Mouse (Mus musculus) naive thymus-derived CD4-positive, alpha-beta T cell, adult 2 months (primary cell): Measurements from ENCODE around the gene Mbnl1.

Experiments
- DNase-seq: peaks from one replicate; pipeline ENCODE4 v3.0.0-alpha.2; 2011; ENCODE audit warnings: low read depth

Mbnl1 gene

DNA sequence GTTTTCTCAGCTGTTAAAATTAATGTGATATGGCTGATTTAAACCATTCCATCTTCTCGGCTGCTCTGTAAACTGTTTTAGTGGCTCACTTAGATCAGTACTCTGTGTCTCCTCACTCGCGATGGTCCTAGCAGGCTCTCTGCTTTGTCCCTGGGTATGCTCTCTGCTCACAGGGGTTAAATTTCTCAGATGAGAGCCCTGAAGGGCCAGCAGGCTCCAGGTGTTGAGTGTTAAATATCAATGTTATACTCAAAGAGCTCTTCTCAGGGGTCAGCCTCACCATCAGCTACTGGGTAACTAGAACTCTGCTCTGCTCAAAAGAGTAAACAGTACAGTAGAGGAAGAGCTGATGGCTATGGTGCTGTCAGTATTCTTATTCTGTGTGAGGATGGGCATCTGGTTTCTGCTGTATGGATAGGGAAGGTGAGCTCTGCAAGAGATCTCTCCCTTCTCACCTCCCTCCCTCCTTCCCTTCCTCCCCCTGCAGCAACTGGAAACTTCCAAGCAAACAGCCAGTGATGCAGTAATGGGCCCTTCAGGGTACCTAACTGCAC is 44.7 kb downstream of the Mbnl1 start:
- DNase-seq, result peak; percentile 49

DNA sequence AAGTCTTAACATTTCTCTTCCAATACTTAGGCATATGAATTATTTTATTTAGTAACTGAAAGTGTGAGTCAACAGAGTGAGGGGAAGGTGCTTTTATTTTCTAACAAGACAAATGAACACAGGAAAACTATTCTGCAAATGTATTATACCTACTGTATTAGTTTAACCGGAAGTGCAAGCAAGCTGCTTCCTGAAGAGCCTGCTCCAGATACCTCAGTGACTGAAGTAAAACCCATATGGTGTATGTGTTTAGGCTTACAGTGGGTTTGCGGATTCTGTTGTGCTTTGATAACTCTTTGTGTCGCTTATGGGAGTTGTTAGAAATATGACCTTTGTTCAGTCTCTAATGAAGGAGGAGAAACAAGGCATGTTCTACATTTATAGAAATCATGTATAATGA is 46.7 kb downstream of the Mbnl1 start:
- peak; percentile 61 for DNase-seq

DNA sequence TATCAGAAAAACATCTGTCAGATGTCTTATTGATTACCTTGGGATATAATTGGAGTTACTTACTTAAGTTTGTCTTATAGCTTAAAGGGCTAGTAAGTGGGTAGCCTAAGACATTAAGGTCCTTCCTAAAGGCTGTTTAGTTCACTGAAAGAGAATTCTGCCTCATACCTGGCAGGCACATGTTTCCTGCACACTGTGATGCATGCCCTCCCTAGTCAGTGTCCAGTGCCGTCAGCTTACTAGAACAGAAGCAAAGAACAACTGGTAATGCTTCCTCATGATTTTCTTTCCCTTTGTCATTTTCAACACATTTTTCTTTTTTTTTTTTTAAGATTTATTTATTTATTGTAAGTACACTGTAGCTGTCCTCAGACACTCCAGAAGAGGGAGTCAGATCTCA is 51.5 kb downstream of the Mbnl1 start:
- no peak for DNase-seq

DNA sequence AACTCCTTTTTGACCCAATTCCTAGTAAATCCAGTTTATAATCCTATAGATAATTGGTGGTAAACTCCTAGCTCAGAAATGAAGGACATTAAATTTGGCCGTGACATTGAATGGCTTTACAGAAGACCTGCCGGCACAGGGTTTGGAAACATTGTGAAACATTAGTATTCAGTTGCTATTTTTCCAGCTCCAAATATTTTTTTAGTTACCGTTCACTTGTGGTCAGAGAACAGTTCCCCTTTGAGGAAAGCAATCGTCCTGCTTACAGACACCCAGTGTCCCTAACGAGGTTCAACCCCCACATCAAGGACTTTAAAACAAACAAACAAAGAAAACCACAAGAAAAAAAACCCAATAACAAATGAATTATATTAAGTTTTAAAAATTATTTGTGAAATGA is 58.7 kb downstream of the Mbnl1 start:
- no peak for DNase-seq

DNA sequence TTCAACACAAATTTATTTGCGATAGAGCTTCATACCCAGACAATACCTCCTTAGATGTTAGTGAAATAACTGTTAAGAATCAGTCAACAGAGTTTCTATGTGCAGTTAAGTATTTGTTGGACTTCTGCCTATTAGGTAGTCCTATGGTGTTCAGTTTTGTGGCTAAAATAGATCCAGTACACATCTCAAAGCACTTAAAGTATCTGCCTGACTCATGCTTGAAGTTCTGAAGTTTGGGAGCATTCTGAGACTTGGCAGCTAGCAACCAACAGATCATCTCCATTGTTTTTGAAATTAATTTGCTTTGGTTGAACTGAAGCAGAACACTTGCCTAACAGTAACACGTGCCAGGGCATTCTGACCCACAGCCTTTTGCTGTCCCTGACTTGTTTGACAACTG is 59.2 kb downstream of the Mbnl1 start:
- DNase-seq, result no peak

DNA sequence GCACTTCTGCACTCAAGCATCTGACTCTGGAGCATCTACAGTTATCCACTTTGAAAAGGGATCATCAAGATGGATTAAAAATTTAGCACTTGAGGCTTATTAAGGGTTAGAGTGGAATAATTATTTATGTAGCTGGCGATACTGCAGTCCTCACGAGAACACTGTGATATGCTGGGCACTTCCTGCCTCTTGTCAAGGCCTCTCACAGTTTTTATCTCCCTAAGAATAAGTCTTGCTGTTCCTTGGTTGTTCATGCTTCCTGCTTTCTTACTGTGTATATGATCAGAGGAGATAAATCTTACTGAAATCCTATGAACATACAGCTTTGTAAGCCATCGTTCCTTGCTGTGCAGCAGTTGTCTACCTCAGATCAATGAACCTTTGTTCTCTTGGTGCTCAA is 62.6 kb downstream of the Mbnl1 start:
- peak; percentile 48 for DNase-seq

DNA sequence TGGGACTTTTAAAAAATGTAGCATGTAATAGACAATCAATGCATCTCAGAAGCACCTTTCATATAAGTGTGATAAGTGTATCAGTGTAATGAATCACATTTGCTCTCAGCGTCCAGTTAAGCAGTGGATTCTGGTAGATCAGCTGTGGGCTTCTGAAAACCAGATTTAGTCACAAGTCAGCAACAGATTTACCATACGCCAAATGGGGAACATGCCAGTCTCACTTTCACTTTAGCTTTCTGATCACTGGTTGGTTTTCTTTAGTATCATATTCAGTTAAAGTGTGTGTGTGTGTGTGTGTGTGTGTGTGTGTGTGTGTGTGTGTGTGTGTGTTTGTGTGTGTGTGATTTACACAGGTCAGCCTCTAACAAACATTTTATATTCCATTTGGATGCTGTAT is 64.4 kb downstream of the Mbnl1 start:
- peak; percentile 59 for DNase-seq

DNA sequence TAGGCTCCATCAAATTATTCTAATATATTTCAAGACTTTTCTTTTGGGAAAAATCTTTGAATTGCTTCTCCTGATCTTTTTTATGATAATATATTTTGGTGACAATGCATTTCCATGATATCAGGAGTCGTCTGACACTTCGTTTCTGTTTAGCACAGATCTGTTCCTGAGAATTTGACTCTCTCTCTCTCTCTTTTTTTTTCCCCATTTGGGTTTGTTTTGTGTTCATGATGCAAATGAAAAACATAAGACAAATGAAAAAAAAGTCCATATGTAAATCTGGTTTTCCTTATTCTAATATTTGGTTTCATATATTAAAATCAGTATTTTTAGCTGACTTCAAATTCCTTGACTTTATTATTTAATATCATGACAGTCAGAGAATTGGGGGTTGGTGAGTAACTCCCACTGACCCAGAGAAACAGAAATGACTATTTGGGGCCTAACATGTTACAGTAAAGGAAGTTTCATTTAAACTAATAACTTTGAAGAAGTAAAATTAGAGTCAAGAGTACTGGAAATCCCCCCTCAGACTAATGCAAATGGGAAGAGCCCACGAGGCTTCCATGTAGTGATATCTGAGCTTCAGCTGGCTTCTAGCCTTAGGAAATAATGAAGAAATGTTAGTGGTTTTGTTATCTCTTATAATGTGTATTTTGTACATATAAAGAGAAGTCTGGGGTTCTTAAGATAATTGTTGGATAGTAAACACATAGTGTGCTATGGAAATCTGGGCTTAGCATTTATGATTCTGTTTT is 65.8 kb downstream of the Mbnl1 start:
- no peak for DNase-seq

DNA sequence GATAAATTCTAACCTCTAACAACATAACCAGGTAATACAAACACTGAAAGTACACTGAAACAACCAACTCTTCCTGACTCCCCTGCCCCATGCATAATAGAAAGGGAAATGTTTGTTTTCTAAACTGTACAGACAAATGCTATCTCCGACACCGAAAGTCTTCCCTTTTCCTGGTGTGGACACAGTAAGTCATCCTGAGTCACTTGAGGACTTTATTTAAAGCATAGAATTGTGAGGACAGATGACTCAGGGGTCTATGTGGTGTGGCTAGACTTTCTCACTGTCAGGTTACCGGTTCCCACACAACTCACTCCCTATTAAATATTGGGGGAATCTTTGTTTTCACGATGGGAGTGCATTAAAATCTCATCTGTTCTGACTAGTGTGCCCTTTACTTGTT is 68.5 kb downstream of the Mbnl1 start:
- DNase-seq, result no peak

DNA sequence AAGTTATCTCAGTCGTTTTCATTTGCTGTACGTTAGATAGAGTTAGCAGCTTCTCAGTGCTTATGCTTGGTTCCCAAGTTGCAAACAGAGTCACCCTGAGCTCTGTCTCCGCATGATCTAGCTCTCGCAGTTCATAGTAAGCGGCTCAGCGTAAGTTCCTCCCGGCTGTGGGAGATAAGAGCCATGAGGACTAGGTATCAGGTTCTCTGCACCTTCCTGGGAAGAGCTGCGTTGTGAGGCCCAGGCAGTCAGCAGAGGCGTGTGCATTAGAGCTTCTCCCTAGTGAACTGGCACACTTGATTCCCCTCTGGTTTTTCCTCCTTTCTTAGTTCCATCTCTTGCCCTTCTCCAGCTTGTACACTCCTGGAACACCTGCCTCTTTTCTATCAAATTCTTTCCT is 73.6 kb downstream of the Mbnl1 start:
- no peak for DNase-seq

DNA sequence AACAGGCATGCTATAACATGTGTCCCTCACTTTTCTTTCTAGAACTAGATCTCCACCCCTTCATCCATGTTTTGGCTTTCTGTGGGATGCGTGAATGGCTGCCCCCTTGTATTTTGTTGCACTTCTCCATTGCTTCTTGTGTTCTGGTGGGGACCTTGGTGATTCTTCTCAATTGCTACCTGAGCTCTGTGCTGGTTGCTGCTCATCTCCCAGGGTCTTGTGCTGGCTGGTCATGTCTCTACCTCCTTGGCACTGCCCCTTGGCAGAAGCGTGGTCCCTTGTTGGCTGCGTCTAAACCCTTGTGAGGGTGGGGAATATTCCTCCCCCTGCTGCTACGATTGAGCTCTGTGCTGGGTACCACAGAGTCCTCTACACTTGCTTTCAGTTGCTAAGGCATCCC is 74.3 kb downstream of the Mbnl1 start:
- no peak for DNase-seq

DNA sequence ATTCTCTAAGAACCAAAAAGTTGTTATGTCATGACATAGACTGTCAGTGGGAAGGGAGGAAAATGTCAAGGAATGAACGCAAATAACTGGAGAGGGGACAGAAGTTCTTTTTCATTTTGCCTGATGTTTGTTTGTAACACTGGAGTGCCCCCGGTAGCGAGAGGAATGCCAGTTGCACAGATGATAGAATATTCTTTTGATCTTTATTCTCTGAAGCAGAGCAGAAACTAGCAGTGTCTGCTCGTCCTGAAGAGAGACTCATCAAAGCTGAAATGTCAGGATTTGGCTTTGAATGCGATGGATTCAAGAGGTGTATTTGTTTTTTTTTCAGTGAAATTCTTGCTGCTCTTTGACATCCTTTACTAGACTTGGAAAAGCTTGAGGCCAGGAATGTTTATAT is 77.9 kb downstream of the Mbnl1 start:
- no peak for DNase-seq

DNA sequence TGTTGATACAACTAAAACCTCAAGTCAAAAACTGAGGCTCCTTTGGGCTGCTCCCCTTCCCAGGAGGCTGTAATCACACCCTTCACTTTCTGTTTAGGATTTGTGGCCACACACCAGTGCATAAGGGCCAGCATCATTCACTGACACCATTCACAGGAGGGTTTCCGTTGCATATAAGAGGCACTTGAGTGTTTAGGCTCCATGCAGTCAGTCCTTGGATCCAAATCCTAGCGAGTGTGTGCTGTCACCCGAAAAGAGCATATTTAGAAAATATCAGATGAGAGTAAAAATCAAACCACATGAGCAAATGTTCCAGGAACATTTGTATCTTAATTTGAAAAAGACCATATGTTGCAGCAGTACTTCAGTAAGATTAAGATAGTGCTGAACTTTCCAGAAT is 79.0 kb downstream of the Mbnl1 start:
- DNase-seq, result no peak

DNA sequence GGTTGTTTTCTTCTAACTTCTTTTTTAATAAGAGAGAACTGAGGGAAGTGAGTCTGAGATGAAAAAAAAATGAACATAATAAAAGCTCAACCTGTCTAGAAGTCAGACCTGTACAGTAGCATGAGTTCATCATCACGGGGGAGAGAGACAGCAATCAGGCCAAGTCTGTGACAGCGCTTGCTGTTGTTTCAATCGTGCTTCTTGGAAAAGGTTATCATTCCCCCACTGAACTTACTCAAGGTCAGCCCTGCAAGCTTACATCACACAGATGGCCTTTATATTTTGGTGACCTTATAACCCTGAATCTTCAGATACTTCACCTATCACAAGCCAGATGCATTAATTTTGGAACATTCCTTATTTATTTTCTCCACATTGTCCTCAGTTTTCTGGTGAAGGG is 80.4 kb downstream of the Mbnl1 start:
- no peak for DNase-seq

DNA sequence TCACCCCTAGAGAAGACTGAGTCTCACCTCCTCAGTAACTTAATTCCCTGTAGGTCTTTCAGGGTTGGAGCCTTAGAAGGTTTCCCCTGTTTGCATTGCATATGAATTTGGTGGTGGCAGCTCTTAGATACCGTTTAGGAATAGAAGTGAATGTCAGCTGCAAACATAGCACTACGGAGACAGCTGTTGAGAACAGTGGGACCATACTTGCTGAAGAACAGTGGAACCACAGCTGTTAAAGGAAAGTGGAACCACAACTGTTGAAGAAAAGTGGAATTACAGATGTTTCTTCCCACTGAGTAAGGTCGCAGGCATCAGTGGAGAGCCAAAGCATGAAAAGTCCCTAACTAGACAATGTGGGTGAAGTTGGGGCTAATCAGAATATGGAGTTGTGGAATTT is 84.0 kb downstream of the Mbnl1 start:
- no peak for DNase-seq

DNA sequence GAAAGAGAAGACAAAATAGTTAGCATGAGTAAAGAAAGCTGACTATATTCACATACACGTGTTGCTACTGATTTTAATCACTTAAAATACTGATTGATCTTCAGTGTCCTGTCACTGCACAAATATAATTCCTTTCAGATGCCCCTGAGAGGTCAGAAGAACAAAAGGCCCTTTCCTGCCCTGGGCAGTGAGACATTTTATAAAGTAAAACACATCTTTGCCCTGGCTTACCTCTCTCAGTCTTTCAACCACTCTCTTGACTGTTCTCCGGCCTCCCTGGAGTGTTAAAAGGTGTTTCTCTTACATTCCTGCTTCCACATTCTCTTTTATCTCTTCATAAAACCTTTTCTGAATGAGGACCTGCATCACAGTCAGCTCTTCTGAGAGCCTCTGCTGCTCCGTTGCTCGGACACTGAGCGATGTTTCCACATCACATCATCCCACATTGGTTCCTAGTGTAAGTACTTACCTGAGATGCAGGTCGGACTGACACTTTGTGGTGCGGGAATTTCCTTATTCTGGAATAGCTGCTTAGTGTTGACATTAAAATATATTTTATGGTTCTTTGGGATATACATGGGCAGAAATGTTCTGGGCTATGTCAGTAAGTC is 85.7 kb downstream of the Mbnl1 start:
- DNase-seq, result no peak

DNA sequence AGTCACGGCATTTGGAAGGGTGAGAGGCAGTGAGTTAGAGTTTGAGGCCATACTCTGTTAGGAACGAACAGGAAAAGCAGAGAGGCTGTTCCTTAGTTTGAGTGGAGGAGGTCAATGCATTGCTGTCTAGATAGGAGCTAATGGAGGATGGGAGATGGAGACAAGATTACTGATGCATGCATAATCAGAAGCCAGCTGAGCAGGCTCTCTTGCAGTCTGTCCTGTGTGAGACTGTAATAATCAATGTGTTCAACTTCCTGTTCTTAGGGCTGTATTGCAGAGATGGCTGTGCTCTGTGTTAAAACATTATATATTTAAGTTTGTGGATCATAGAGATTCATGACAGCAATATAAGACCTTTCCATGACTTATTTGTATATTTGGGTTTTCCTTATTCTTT is 87.1 kb downstream of the Mbnl1 start:
- DNase-seq, result no peak

DNA sequence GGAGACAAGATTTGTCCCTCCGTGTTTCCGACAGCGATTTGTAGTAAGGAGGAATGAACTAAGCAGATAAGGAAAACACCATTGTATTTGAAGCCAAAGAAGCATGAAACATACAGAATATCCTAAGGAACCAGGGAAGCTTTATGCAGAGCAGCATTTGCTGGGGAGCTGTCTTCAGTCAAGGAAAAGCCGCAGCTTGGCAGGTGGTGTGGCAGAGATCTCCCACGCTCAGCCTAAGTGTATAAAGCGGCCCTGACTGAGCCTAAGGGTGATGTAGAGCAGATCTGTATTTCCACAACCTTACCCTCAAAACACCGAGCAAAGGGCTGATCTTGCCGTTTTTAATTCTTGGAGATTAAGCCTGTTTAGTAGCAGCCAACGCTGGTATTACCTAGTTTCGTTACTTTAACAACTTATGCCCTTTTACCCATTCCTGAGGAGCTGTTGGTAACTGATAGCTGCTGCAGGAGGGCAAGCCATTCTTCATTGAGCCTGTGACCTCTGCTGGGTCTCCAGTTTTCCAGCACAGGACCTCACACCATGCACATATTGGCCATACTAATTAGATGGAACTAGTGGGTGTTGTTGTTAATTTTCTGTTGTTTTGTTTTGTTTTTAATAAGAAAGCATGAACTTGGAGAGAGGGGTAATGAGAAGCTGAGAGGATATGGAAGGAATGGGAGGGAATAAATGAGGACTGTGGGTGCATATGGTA is 91.1 kb downstream of the Mbnl1 start:
- DNase-seq, result no peak

DNA sequence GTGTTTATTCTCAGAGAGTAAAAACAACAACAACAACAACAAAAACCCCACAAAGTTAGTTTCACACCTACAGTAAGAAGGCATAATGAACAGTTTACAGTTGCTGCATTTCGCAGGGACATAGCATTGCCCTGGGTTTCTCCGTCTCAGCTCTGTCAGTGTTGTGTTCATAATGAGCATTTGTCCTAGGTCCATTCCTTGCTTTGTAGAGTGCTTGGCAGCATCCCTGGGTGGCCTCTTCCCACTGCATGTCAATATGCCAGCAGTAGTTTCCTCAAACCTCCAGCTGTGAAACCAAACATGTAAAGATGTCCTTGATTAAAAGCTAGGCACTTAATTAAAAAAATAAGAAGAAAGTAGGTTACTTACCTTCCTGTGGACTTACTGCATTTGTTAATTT is 91.6 kb downstream of the Mbnl1 start:
- no peak for DNase-seq

DNA sequence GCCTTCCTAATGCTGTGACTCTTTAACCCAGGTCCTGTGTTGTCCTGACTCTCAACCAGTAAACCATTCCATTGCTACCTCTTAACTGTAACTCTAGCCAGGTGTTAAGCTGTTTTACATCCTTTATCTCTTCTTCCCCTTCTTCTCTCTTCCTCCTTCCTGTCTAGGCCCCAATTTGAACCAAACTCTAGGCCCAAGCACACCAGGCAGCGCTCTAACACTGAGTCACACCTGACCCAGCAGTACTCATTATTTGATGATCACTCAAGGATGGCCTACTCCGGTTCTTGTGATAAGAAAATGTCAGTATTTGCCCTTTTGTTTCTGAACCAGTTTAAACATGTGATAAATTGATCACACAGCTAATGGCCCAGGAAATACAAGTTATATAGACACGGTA is 92.6 kb downstream of the Mbnl1 start:
- no peak for DNase-seq

DNA sequence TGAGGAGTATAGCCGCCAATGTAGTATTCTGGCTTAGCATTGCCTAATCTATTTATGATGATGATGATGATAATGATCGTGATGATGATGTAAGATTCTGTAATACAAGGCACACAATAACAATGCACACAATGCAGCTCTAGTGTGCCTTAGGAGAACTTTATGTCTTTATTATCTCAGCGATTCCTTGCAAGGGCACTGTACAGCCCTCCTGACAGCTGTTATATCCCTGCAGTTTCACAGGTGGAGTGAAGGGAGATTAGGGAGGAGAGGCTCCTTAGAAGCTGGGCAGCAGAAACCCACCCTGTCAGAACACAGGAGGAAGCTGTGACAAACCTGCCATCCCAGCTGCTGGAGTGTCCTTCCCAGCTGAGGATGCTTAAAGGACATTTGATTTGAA is 93.3 kb downstream of the Mbnl1 start:
- no peak for DNase-seq

DNA sequence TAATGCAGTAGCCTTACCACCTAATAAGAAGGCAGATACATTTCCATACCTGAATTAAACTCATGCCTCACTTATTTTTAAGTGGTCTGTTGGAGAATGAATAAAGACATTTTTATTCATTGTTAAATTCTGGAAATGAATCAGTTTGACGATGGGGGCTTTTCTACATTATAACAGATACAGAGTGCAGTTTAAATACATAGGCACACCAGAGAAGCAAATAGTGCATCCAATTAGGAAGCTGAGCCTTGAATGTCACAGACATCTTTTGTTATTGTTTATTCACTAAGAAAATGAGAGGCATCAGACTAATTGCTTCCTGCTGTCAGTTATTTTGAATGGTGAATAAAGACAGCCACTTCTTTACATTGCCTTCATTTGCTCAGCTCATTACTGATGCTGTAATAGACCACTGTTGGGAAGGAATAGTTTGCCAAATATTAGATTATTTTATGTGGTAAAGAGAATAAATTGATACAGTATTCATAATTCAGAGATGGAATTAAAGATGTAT is 95.6 kb downstream of the Mbnl1 start:
- no peak for DNase-seq
